Mouse (Mus musculus): Measurements from ENCODE around the gene Klf11. TPM values are rescaled to one million over a fixed set of nuclear protein-coding genes. Genes with fewer than 3 reads are reported as not detected.
"Not testable (repeated sequence)": the region's sequence is repeated elsewhere in the genome, so short reads cannot be mapped to it uniquely, and the experiment has no call there.

Gene Klf11
- total RNA-seq, 2 experiments from 2014 or later: 8.3 to 9.0 TPM

- intact Hi-C loops (cut with DNase I): loop anchor here (2.0 to 10.0 kb wide), 2 partner anchors 92 to 222 kb away; no protein-coding TSS in a partner anchor
Measured at GRCm38 (mm10) chr12:24696500-24697483, 45.7 kb downstream of the Klf11 start.

GRCm38 (mm10) chr12:24697484-24698204, 46.6 kb downstream of the Klf11 start:
- intact Hi-C loops (cut with DNase I): loop anchor here (2.0 to 10.0 kb wide), 2 partner anchors 93 to 223 kb away; no protein-coding TSS in a partner anchor
- no peak for DNase-seq (ENCODE audit: extremely low spot score in 1 of 2, low spot score in 2 of 2)

More at GRCm38 (mm10) chr12:24696500-24697483, 45.7 kb downstream of the Klf11 start:
- peak; percentile 81 to 87 for DNase-seq (ENCODE audit: extremely low spot score in 1 of 2, low spot score in 2 of 2)

- no peak for DNase-seq (ENCODE audit: extremely low spot score in 1 of 2, low spot score in 2 of 2)
- intact Hi-C loops (cut with DNase I): loop anchor here (10.0 kb wide), 1 partner anchor 224 kb away; no protein-coding TSS in a partner anchor
Measured at GRCm38 (mm10) chr12:24698514-24698913, 47.4 kb downstream of the Klf11 start.

- DNase-seq (ENCODE audit: extremely low spot score in 1 of 2, low spot score in 2 of 2): no peak
- intact Hi-C loops (cut with DNase I): loop anchor here (10.0 kb wide), 1 partner anchor 225 kb away; no protein-coding TSS in a partner anchor
Measured at GRCm38 (mm10) chr12:24699578-24699977, 48.5 kb downstream of the Klf11 start.

- intact Hi-C loops (cut with DNase I); DNase-seq (ENCODE audit: extremely low spot score in 1 of 2, low spot score in 2 of 2): not testable (repeated sequence)
Measured at GRCm38 (mm10) chr12:24701621-24702020, 50.5 kb downstream of the Klf11 start.

GRCm38 (mm10) chr12:24703013-24703412, 51.9 kb downstream of the Klf11 start:
- intact Hi-C loops (cut with DNase I): no loop called here
- no peak for DNase-seq (ENCODE audit: extremely low spot score in 1 of 2, low spot score in 2 of 2)

GRCm38 (mm10) chr12:24705502-24706263, 54.6 kb downstream of the Klf11 start:
- DNase-seq (ENCODE audit: extremely low spot score in 1 of 2, low spot score in 2 of 2): peak in 1 of 2 experiments; percentile 18
- intact Hi-C loops (cut with DNase I): no loop called here

- intact Hi-C loops (cut with DNase I): no loop called here
- peak in 1 of 2 experiments; percentile 41 for DNase-seq (ENCODE audit: extremely low spot score in 1 of 2, low spot score in 2 of 2)
Measured at GRCm38 (mm10) chr12:24706764-24707479, 55.8 kb downstream of the Klf11 start.

- no peak for DNase-seq (ENCODE audit: extremely low spot score in 1 of 2, low spot score in 2 of 2)
- intact Hi-C loops (cut with DNase I): no loop called here
Measured at GRCm38 (mm10) chr12:24707480-24707802, 56.4 kb downstream of the Klf11 start.

- peak; percentile 89 to 97 for DNase-seq (ENCODE audit: extremely low spot score in 1 of 2, low spot score in 2 of 2)
- intact Hi-C loops (cut with DNase I): no loop called here
Measured at GRCm38 (mm10) chr12:24707954-24708823, 57.1 kb downstream of the Klf11 start, which contains the start of gene Rrm2. Rrm2 (plus strand) TSS chr12:24708241.

GRCm38 (mm10) chr12:24708824-24709218, 57.7 kb downstream of the Klf11 start:
- intact Hi-C loops (cut with DNase I): no loop called here
- DNase-seq (ENCODE audit: extremely low spot score in 1 of 2, low spot score in 2 of 2): no peak

- intact Hi-C loops (cut with DNase I): no loop called here
- no peak for DNase-seq (ENCODE audit: extremely low spot score in 1 of 2, low spot score in 2 of 2)
Measured at GRCm38 (mm10) chr12:24709409-24709808, 58.3 kb downstream of the Klf11 start.

GRCm38 (mm10) chr12:24709831-24710508, 58.9 kb downstream of the Klf11 start:
- DNase-seq (ENCODE audit: extremely low spot score in 1 of 2, low spot score in 2 of 2): peak; percentile 59 to 86
- intact Hi-C loops (cut with DNase I): loop anchor here (2.0 to 5.0 kb wide), 2 partner anchors 122 to 239 kb away; partner anchors contain the start of gene Mboat2

GRCm38 (mm10) chr12:24710672-24711071, 59.6 kb downstream of the Klf11 start:
- no peak for DNase-seq (ENCODE audit: extremely low spot score in 1 of 2, low spot score in 2 of 2)
- intact Hi-C loops (cut with DNase I): loop anchor here (2.0 to 5.0 kb wide), 2 partner anchors 122 to 238 kb away; partner anchors contain the start of gene Mboat2

All from left cerebral cortex, postnatal 10 days (tissue).